Mouse (Mus musculus): ENCODE results near the gene Mfsd12.

The Mfsd12 gene

GRCm38 (mm10) chr10:81356991-81357844 lies at the start of gene Mfsd12:
Mfsd12 (plus strand) TSS chr10:81357491.
- peak; percentile 93 for DNase-seq

- DNase-seq = no peak
These were observed 47.7 kb upstream of the Mfsd12 start for GRCm38 (mm10) chr10:81309571-81309970.

DNA sequence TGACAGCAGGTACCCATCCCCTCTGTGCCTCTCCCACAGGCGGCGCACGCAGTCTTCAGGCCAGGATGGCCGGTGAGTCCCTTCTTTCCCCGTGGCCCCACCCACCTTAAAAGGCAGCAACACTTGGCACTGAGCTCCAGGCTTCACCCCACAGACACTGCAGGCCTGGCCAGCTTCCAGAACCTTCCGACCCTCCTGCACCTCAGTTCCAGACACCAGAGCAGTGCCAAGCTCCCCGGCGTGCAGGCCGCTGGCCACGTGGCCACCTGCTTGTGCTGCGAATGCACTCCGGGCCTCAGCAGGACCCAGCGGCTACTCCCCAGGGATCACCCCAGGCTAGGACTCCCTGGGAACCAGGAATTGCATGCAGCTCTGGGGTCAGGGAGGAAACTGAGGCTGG lies 43.7 kb upstream of the Mfsd12 start:
- no peak for DNase-seq

DNA sequence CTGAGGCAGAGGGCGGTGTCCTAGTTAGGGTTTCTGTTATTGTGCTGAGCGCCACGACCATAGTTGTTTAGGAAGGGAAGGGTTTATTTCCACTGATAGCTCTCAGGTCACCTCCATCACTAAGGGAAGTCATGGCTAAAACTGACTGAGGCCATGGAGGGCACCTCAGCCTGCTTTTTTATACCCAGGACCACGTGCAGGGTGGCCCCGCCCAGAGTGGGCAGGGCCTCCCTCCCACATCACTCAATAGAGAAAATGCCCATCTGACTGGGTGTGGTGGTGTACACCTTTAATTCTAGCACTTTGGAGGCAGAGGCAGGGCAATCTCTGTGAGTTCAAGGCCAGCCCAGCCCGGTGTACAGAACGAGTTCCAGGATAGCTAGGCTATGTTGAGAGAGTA lies 43.1 kb upstream of the Mfsd12 start:
- no peak for DNase-seq

- no peak for DNase-seq
These were observed 41.7 kb upstream of the Mfsd12 start for GRCm38 (mm10) chr10:81315587-81315986.

DNA sequence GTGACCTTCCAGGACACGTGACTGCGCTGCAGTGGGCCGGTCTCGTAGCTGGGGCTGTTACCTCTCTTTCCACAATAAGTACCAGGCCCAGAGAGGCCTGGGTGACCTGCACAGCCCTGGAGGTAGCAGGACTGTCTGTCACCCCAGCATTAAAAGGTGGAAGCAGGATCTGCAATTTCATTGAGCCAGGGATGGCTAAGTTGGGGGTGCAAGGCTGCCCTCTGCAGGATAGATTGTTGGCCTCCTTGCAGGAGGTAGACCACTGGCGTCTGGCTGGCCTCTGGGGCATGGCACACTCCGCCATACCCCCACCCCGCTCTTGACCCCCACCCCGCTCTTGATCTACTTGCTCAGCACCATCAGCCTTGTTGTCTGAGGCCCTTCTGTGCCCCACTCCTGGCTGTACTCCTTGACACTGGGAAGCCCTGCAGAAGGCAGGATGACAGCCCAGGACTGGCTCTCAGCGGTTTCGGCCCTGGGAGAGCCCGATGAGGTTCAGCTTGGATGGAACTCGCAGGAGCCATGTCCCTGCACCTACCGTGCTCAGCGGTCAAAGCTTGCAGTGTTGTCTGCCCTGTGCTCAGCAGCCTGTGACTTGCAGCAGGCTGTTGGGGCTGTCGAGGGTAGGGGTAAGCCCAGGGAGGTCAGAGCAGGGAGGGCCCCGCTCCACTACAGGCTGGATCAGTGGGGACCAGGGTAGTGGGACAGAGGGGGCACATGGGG lies 40.8 kb upstream of the Mfsd12 start:
- no peak for DNase-seq

- no peak for DNase-seq
These were observed 40.0 kb upstream of the Mfsd12 start for GRCm38 (mm10) chr10:81317273-81317672.

GRCm38 (mm10) chr10:81318589-81319329 lies 38.5 kb upstream of the Mfsd12 start:
- DNase-seq = no peak

- DNase-seq = no peak
These were observed 38.0 kb upstream of the Mfsd12 start for GRCm38 (mm10) chr10:81319330-81319699.

GRCm38 (mm10) chr10:81319741-81320549 lies 37.3 kb upstream of the Mfsd12 start:
- DNase-seq = no peak

GRCm38 (mm10) chr10:81320550-81321347 lies 36.5 kb upstream of the Mfsd12 start, which contains the start of gene Cactin:
Cactin (plus strand) TSS chr10:81321103.
- DNase-seq = peak; percentile 99

DNA sequence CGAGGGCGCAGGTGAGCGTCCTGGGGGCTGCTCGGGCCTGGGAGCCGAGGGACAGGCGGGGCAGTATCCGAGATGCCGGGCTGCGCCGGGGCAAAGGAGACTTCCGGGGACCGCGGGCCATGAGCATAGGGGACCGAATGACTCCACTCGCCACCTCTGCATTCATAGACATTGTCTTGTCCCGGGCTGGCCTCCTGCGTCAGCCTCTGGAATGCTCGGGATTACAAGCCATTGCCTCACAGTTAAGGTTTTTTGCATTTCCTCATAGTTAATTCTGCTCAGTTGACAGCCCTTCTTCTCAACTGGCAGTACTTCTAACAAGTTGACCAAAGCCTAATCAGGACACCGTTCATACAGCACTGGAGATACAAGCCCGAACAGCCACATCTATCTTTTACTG lies 35.9 kb upstream of the Mfsd12 start:
- DNase-seq = no peak

GRCm38 (mm10) chr10:81322444-81322843 lies 34.8 kb upstream of the Mfsd12 start:
- no peak for DNase-seq

GRCm38 (mm10) chr10:81323141-81323775 lies 34.0 kb upstream of the Mfsd12 start:
- no peak for DNase-seq

DNA sequence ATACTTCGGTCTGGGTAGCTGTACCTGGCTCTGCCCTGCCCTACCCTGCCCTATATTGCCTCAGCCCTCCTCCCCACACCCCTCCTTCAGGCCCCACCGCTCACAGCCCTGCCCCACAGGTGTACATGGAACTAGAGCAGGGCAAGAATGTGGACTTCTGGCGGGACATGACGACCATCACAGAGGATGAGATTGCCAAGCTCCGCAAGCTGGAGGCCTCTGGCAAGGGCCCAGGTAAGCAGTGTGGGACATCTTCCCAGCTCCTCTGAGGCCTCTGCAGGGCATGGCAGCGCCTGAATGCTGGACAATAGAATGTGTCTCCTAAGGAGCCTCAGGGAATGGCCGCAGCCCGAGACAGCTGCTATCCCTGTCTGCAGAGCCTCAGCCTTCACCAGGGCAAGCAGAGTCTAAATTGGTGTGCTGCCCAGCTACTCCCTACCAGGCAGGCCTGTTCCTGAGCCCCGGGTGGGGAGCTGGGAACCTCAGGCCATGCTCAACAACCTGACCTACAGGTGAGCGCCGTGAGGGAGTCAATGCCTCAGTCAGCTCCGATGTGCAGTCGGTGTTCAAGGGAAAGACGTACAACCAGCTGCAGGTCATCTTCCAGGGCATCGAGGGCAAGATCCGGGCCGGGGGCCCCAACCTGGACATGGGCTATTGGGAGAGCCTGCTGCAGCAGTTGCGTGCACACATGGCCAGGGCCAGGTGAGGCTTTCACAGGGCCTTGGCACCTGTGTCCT lies 33.3 kb upstream of the Mfsd12 start:
- no peak for DNase-seq

GRCm38 (mm10) chr10:81325176-81325575 lies 32.1 kb upstream of the Mfsd12 start:
- DNase-seq = no peak

- DNase-seq = no peak
These were observed 31.5 kb upstream of the Mfsd12 start for GRCm38 (mm10) chr10:81325781-81326180.

DNA sequence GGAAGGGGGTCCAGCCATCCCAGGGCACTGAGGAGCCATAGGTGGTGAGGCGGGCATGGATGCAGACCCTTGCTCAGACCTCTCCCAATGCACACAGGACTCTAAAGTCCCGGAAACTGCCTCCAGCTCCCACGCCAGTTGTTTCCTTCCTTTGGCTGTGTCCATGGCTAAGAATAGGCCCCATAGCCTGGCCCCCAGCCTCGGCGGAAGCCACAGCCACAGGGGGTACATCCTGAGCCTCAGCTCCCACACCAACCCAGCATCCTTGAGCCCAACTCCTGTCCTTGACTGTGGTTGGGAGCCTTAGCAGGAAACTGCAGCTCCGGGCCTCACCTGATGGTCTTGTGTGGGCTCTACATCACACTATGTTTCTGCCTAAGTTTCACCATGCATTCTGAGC lies 30.4 kb upstream of the Mfsd12 start:
- no peak for DNase-seq

- DNase-seq = no peak
These were observed 29.3 kb upstream of the Mfsd12 start for GRCm38 (mm10) chr10:81327959-81328358.

GRCm38 (mm10) chr10:81328386-81328785 lies 28.9 kb upstream of the Mfsd12 start, which contains the start of gene Tbxa2r:
Tbxa2r (plus strand) TSS chr10:81328731.
- DNase-seq = no peak
